Mouse (Mus musculus) C2C12 (cell line): ENCODE results near the gene Msh5.

Experiments used
- CEBPB ChIP-seq: IDR thresholded peaks from one replicate; pipeline ENCODE4 v1.6.1; 2011; ENCODE audit warnings: low read depth, mild to moderate bottlenecking, control low read depth, moderate library complexity
- CTCF ChIP-seq: IDR thresholded peaks from one replicate; pipeline ENCODE4 v1.5.1; 2011; ENCODE audit not compliant: control insufficient read depth, insufficient read depth, insufficient read length
- FOSL1 ChIP-seq: IDR thresholded peaks from one replicate; pipeline ENCODE4 v1.8.0; 2011; ENCODE audit warnings: mild to moderate bottlenecking, low read length; ENCODE audit not compliant: poor library complexity, insufficient read depth, severe bottlenecking
- MAX ChIP-seq: IDR thresholded peaks from one replicate; pipeline ENCODE4 v1.6.1; 2011; ENCODE audit warnings: mild to moderate bottlenecking, control low read depth
- MYOD1 ChIP-seq: IDR thresholded peaks from one replicate; pipeline ENCODE4 v1.6.1; 2011; ENCODE audit warnings: low read depth; ENCODE audit not compliant: control insufficient read depth, insufficient read length
- USF1 ChIP-seq: IDR thresholded peaks from one replicate; pipeline ENCODE4 v1.6.1; 2011; ENCODE audit warnings: low read depth, mild to moderate bottlenecking, control low read depth, moderate library complexity

- no peak for TF ChIP-seq MYOD1
- TF ChIP-seq CTCF: no peak
- no peak for TF ChIP-seq MAX
- no peak for TF ChIP-seq USF1
- TF ChIP-seq CEBPB: no peak
- TF ChIP-seq FOSL1: no peak
Measured at GRCm38 (mm10) chr17:35076507-35077176, 30.1 kb upstream of the Msh5 start, which contains the start of gene Ly6g6e.
